ENCODE assay signal across 15 mouse cellular contexts in genomic region chr6:51820853-51821252, GRCm38 (mm10).
"Had no signal": no experiment of that assay in that cellular context is flagged by ENCODE, and none has a peak within 500 bp of the region (broad histone marks: within the 10 kb centered on the region; RNA-seq: fewer than 3 reads in every experiment).

No protein-coding gene starts in this region.

- H3K4me3 ChIP-seq: layer of hippocampus, adult 2 months; liver, embryonic 12.5 days; midbrain, embryonic 10.5 days; neural tube, embryonic 13.5 days; stomach, embryonic 15.5 days had no signal

- H3K36me3 ChIP-seq: liver, embryonic 12.5 days; midbrain, embryonic 10.5 days; neural tube, embryonic 13.5 days; stomach, embryonic 15.5 days had no signal

- DNase-seq: left cerebral cortex, postnatal 4 days; lung, embryonic 14.5 days; lung, postnatal 10 days; lung, postnatal 4 days; right cerebral cortex, postnatal 14 days; thymus, adult 2 months; thymus, postnatal 25 days had no signal

- H3K27ac ChIP-seq: hindbrain, postnatal 0 days; kidney, postnatal 0 days; layer of hippocampus, adult 2 months; liver, embryonic 12.5 days; midbrain, embryonic 10.5 days; neural tube, embryonic 13.5 days; stomach, embryonic 15.5 days had no signal

- ATAC-seq: hindbrain, postnatal 0 days; liver, embryonic 12.5 days; midbrain, embryonic 16.5 days had no signal

- H3K4me1 ChIP-seq: liver, embryonic 12.5 days; stomach, embryonic 15.5 days had no signal

- H3K27me3 ChIP-seq: stomach, embryonic 15.5 days had no signal
